9 mouse cellular contexts compared by ENCODE assay signal in the genomic region with DNA sequence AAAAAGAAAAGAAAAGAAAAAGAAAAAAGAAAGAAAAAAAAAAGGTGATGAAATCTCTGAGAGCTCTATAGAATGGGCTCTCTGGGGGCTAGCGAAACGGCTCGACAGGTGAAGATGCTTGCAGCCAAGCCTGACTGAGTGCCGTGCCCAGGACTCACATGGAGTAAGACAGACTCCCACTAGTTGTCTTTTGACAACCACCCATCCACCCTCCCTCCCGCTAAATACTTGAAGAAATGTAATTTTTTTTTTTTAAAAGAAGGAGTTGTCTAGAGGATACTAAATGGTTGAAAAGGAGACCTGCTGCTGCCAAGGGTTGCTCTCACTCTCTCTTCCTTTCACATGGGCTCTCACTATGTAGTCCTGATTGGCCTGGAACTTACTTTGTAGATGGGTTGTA. TPM values are rescaled to one million over a fixed set of nuclear protein-coding genes. Genes with fewer than 3 reads are reported as not detected.
DNase-seq lines count a peak whose midpoint lies in the region; ATAC-seq and TF ChIP-seq lines count a peak whose summit lies in the region.
"Had no signal": no experiment of that assay in that cellular context is flagged by ENCODE, and none has a peak within 500 bp of the region (broad histone marks: within the 10 kb centered on the region; RNA-seq: fewer than 3 reads in every experiment).

No protein-coding gene starts in this region.

- H3K9ac ChIP-seq in heart, embryonic 14.5 days (ENCODE audit: low read length), result peak overlapping the region; percentile 72
- peak overlapping the region; percentile 68 for H3K9ac ChIP-seq in hindbrain, embryonic 14.5 days
- peak overlapping the region; percentile 93; the same call in 1 of the 2 replicates for H3K9ac ChIP-seq in midbrain, embryonic 12.5 days (replicated peaks)

- peak overlapping the region; percentile 69 for H3K4me2 ChIP-seq in heart, embryonic 14.5 days (ENCODE audit: low read length)
- H3K4me2 ChIP-seq in hindbrain, embryonic 14.5 days (replicated peaks), result peak overlapping the region; percentile 55
- H3K4me2 ChIP-seq in midbrain, embryonic 12.5 days (replicated peaks), result peak overlapping the region; percentile 97

- H3K4me3 ChIP-seq in heart, embryonic 14.5 days (ENCODE audit: control insufficient read depth in 1 of 2, insufficient read depth in 1 of 2, low read depth in 1 of 2, low read length in 2 of 2), result peak overlapping the region; percentile 69 to 85; a peak in 3 of 4 replicates
- H3K4me3 ChIP-seq in bone marrow, adult 2 months (replicated peaks; ENCODE audit: control insufficient read depth, low read depth, low read length), result peak overlapping the region; percentile 51
- H3K4me3 ChIP-seq in hindbrain, embryonic 14.5 days (replicated peaks; ENCODE audit: low read length), result peak overlapping the region; percentile 89
- H3K4me3 ChIP-seq in midbrain, embryonic 12.5 days, result peak overlapping the region; percentile 96

- no peaks in the 10 kb centered on the region for H3K27me3 ChIP-seq in heart, embryonic 14.5 days (ENCODE audit: control insufficient read depth, insufficient read depth, low read length)
- no peaks in the 10 kb centered on the region for H3K27me3 ChIP-seq in hindbrain, embryonic 14.5 days (ENCODE audit: control insufficient read depth, insufficient read depth, low read length)
- peaks cover 3% of the 10 kb centered on the region; the same call in 1 of the 2 replicates for H3K27me3 ChIP-seq in midbrain, embryonic 12.5 days

- intact Hi-C loops in heart, postnatal 10 days (cut with DNase I), result no loop called here
- intact Hi-C loops in gastrocnemius, postnatal 36 days (cut with DNase I), result no loop called here

- no peaks in the 10 kb centered on the region for H3K36me3 ChIP-seq in heart, embryonic 14.5 days (ENCODE audit: control insufficient read depth, insufficient read depth, low read length)
- H3K36me3 ChIP-seq in hindbrain, embryonic 14.5 days (replicated peaks; ENCODE audit: control insufficient read depth, insufficient read depth), result peaks cover 21% of the 10 kb centered on the region
- 0 out of 2 replicates have a peak, but pooled peaks cover 3% of the 10 kb centered on the region for H3K36me3 ChIP-seq in midbrain, embryonic 12.5 days

- H3K27ac ChIP-seq in heart, embryonic 14.5 days (replicated peaks in 1 of 2; ENCODE audit: control insufficient read depth in 1 of 2, insufficient read depth in 1 of 2, low read depth in 2 of 2, low read length in 2 of 2), result no peak overlapping the region
- no peak overlapping the region for H3K27ac ChIP-seq in bone marrow, adult 2 months (ENCODE audit: control insufficient read depth, insufficient read depth, low read depth, low read length, poor library complexity)
- H3K27ac ChIP-seq in hindbrain, embryonic 14.5 days, result peak overlapping the region; percentile 79; the same call in 1 of the 2 replicates
- no peak overlapping the region for H3K27ac ChIP-seq in midbrain, embryonic 12.5 days (replicated peaks)

- no peak for DNase-seq in heart, postnatal 10 days
- no peak for DNase-seq in hindbrain, embryonic 14.5 days (ENCODE audit: low spot score)
- no peak for DNase-seq in urinary bladder, postnatal 14 days (ENCODE audit: low spot score)
- DNase-seq in gastrocnemius, postnatal 36 days, result no peak

- no peak for TF ChIP-seq POLR2A in bone marrow, adult 2 months (IDR thresholded peaks at IDR 0.05; ENCODE audit: borderline replicate concordance, control insufficient read depth, low read depth, low read length)

- 8% methylated on average over 5 of the region's 5 CpGs for WGBS in heart, embryonic 14.5 days
- WGBS in bone marrow, adult 2 months, result 21% methylated on average over 5 of the region's 5 CpGs
- WGBS in hindbrain, embryonic 14.5 days, result 12% methylated on average over 5 of the region's 5 CpGs
- WGBS in midbrain, embryonic 12.5 days, result 18% methylated on average over 5 of the region's 5 CpGs

- TF ChIP-seq CTCF in bone marrow, adult 2 months (IDR thresholded peaks at IDR 0.05; ENCODE audit: control insufficient read depth, insufficient read depth, low read length), result no peak

- peaks cover 10 to 17% of the 10 kb centered on the region in 2 experiments for H3K4me1 ChIP-seq in heart, embryonic 14.5 days (ENCODE audit: control insufficient read depth in 2 of 2, insufficient read depth in 2 of 2, low read length in 2 of 2)
- peaks cover 3% of the 10 kb centered on the region; the same call in 1 of the 2 replicates for H3K4me1 ChIP-seq in bone marrow, adult 2 months (ENCODE audit: control insufficient read depth, insufficient read depth, low read length)
- peaks cover 9% of the 10 kb centered on the region for H3K4me1 ChIP-seq in hindbrain, embryonic 14.5 days (replicated peaks; ENCODE audit: control insufficient read depth, insufficient read depth, low read length)
- H3K4me1 ChIP-seq in midbrain, embryonic 12.5 days, result peaks cover 23% of the 10 kb centered on the region

- no peak for ATAC-seq in heart, embryonic 14.5 days (ENCODE audit: insufficient number of reproducible peaks, insufficient read depth, low FRiP score, low read depth)
- ATAC-seq in hindbrain, embryonic 14.5 days (ENCODE audit: low FRiP score), result no peak
- no peak for ATAC-seq in midbrain, embryonic 12.5 days (ENCODE audit: low FRiP score, low read depth)
- ATAC-seq in frontal cortex, adult (ENCODE audit: low TSS enrichment), result no peak

- no peaks in the 10 kb centered on the region for H3K9me3 ChIP-seq in heart, embryonic 14.5 days (ENCODE audit: control insufficient read depth, low read length)
- no peaks in the 10 kb centered on the region for H3K9me3 ChIP-seq in hindbrain, embryonic 14.5 days (ENCODE audit: control insufficient read depth, low read length)
- H3K9me3 ChIP-seq in midbrain, embryonic 12.5 days, result no peaks in the 10 kb centered on the region

RNA-seq across cellular contexts. Expression of a gene that starts 0.7 kb away (rescaled TPM):
- polyA plus RNA-seq in heart, embryonic 14.5 days (2014; fragmentation: Nextera tagmentation; extraction: Ambion mirVana), result 15.8 and 30.7 TPM in 2 replicates
- 10 to 100 TPM; 85.3 to 97.8 TPM for total RNA-seq in heart, postnatal 10 days (2021)
- polyA plus RNA-seq in bone marrow, adult 2 months (2011; ENCODE audit: insufficient read depth, insufficient read length, low replicate concordance, missing spikeins), result 91.8 and 126 TPM in 2 replicates
- polyA plus RNA-seq in hindbrain, embryonic 14.5 days (2014; fragmentation: Nextera tagmentation; extraction: Ambion mirVana), result 80.5 and 105 TPM in 2 replicates
- polyA plus RNA-seq in midbrain, embryonic 12.5 days (2016; fragmentation: Nextera tagmentation; extraction: Ambion mirVana), result 17.1 and 23.4 TPM in 2 replicates
- total RNA-seq in gastrocnemius, postnatal 36 days (2021), result 10 to 100 TPM; 35.0 to 44.5 TPM

RNA-seq across cellular contexts. Expression of a gene that starts 21.0 kb away (rescaled TPM):
- polyA plus RNA-seq in heart, embryonic 14.5 days (2014; fragmentation: Nextera tagmentation; extraction: Ambion mirVana), result not detected in 2 replicates
- not detected for total RNA-seq in heart, postnatal 10 days (2021)
- not detected in 2 replicates for polyA plus RNA-seq in bone marrow, adult 2 months (2011; ENCODE audit: insufficient read depth, insufficient read length, low replicate concordance, missing spikeins)
- 7.6 and 8.8 TPM in 2 replicates for polyA plus RNA-seq in hindbrain, embryonic 14.5 days (2014; fragmentation: Nextera tagmentation; extraction: Ambion mirVana)
- polyA plus RNA-seq in midbrain, embryonic 12.5 days (2016; fragmentation: Nextera tagmentation; extraction: Ambion mirVana), result 6.1 and 6.9 TPM in 2 replicates
- total RNA-seq in gastrocnemius, postnatal 36 days (2021), result not detected

RNA-seq across cellular contexts. Expression of a gene that starts 24.0 kb away (rescaled TPM):
- polyA plus RNA-seq in heart, embryonic 14.5 days (2014; fragmentation: Nextera tagmentation; extraction: Ambion mirVana), result not detected in 2 replicates
- total RNA-seq in heart, postnatal 10 days (2021), result not detected
- polyA plus RNA-seq in bone marrow, adult 2 months (2011; ENCODE audit: insufficient read depth, insufficient read length, low replicate concordance, missing spikeins), result not detected in 2 replicates
- polyA plus RNA-seq in hindbrain, embryonic 14.5 days (2014; fragmentation: Nextera tagmentation; extraction: Ambion mirVana), result 0.78 TPM in 1 of 2 replicates, not detected in the other
- polyA plus RNA-seq in midbrain, embryonic 12.5 days (2016; fragmentation: Nextera tagmentation; extraction: Ambion mirVana), result not detected in 2 replicates
- not detected for total RNA-seq in gastrocnemius, postnatal 36 days (2021)
- total RNA-seq: left cerebral cortex, adult 18-20 months had no signal

RNA-seq across cellular contexts. Expression of a gene that starts 25.1 kb away (rescaled TPM):
- polyA plus RNA-seq in heart, embryonic 14.5 days (2014; fragmentation: Nextera tagmentation; extraction: Ambion mirVana), result not detected in 2 replicates
- total RNA-seq in heart, postnatal 10 days (2021), result not detected
- polyA plus RNA-seq in bone marrow, adult 2 months (2011; ENCODE audit: insufficient read depth, insufficient read length, low replicate concordance, missing spikeins), result not detected in 2 replicates
- not detected in 2 replicates for polyA plus RNA-seq in hindbrain, embryonic 14.5 days (2014; fragmentation: Nextera tagmentation; extraction: Ambion mirVana)
- 0.26 TPM in 1 of 2 replicates, not detected in the other for polyA plus RNA-seq in midbrain, embryonic 12.5 days (2016; fragmentation: Nextera tagmentation; extraction: Ambion mirVana)
- total RNA-seq in gastrocnemius, postnatal 36 days (2021), result not detected
- total RNA-seq: left cerebral cortex, adult 18-20 months had no signal

RNA-seq across cellular contexts. Expression of a gene that starts 26.5 kb away (rescaled TPM):
- polyA plus RNA-seq in heart, embryonic 14.5 days (2014; fragmentation: Nextera tagmentation; extraction: Ambion mirVana), result 28.3 and 29.4 TPM in 2 replicates
- 10 to 100 TPM; 16.1 to 16.6 TPM for total RNA-seq in heart, postnatal 10 days (2021)
- 7.6 and 16.3 TPM in 2 replicates for polyA plus RNA-seq in bone marrow, adult 2 months (2011; ENCODE audit: insufficient read depth, insufficient read length, low replicate concordance, missing spikeins)
- 57.8 and 64.1 TPM in 2 replicates for polyA plus RNA-seq in hindbrain, embryonic 14.5 days (2014; fragmentation: Nextera tagmentation; extraction: Ambion mirVana)
- 59.8 and 65.7 TPM in 2 replicates for polyA plus RNA-seq in midbrain, embryonic 12.5 days (2016; fragmentation: Nextera tagmentation; extraction: Ambion mirVana)
- total RNA-seq in gastrocnemius, postnatal 36 days (2021), result 10 to 100 TPM; 10.4 to 10.9 TPM
